In genomic region chr3:144377626-144378523, GRCm38 (mm10) we compare ENCODE assay signal across 13 mouse cellular contexts.
DNase-seq lines count a peak whose midpoint lies in the region; ATAC-seq and TF ChIP-seq lines count a peak whose summit lies in the region.
"Had no signal": no experiment of that assay in that cellular context is flagged by ENCODE, and none has a peak within 500 bp of the region (broad histone marks: within the 10 kb centered on the region; RNA-seq: fewer than 3 reads in every experiment).

No protein-coding gene starts in this region.

- no peak for ATAC-seq in midbrain, embryonic 16.5 days
- ATAC-seq in forebrain, embryonic 15.5 days (replicated peaks): peak; percentile 41
- no peak for ATAC-seq in limb, embryonic 11.5 days (ENCODE audit: insufficient number of reproducible peaks, low FRiP score, low TSS enrichment, low read depth)
- ATAC-seq in neural tube, embryonic 13.5 days (ENCODE audit: low read depth): peak; percentile 80
- no peak for ATAC-seq in stomach, postnatal 0 days (ENCODE audit: low FRiP score, low TSS enrichment)
- ATAC-seq: intestine, embryonic 15.5 days had no signal

- peaks cover 38% of the 10 kb centered on the region for H3K4me1 ChIP-seq in midbrain, embryonic 10.5 days
- peaks cover 9% of the 10 kb centered on the region; the same call in 1 of the 2 replicates for H3K4me1 ChIP-seq in midbrain, embryonic 16.5 days (ENCODE audit: control insufficient read depth, insufficient read depth, low read length)
- peaks cover 33% of the 10 kb centered on the region for H3K4me1 ChIP-seq in forebrain, embryonic 15.5 days
- H3K4me1 ChIP-seq in limb, embryonic 11.5 days (ENCODE audit: control insufficient read depth, insufficient read depth, low read length): peaks cover 27% of the 10 kb centered on the region
- H3K4me1 ChIP-seq in neural tube, embryonic 13.5 days (replicated peaks): peaks cover 44% of the 10 kb centered on the region
- no peaks in the 10 kb centered on the region for H3K4me1 ChIP-seq in cerebellum, adult 2 months (ENCODE audit: control insufficient read depth, insufficient read depth, low read length)
- no peaks in the 10 kb centered on the region for H3K4me1 ChIP-seq in stomach, postnatal 0 days (replicated peaks; ENCODE audit: control insufficient read depth, insufficient read depth)
- H3K4me1 ChIP-seq: intestine, embryonic 15.5 days had no signal

- 51% methylated on average over 18 of the region's 18 CpGs for WGBS in midbrain, embryonic 10.5 days
- 41% methylated on average over 18 of the region's 18 CpGs for WGBS in midbrain, embryonic 16.5 days
- 32% methylated on average over 18 of the region's 18 CpGs for WGBS in forebrain, embryonic 15.5 days
- 20% methylated on average over 18 of the region's 18 CpGs for WGBS in limb, embryonic 11.5 days
- 21% methylated on average over 18 of the region's 18 CpGs for WGBS in neural tube, embryonic 13.5 days
- 57% methylated on average over 18 of the region's 18 CpGs for WGBS in cerebellum, adult 2 months
- WGBS in stomach, postnatal 0 days: 71% methylated on average over 18 of the region's 18 CpGs

- H3K27me3 ChIP-seq in midbrain, embryonic 10.5 days (ENCODE audit: low read depth, poor library complexity, severe bottlenecking): no peaks in the 10 kb centered on the region
- H3K27me3 ChIP-seq in midbrain, embryonic 16.5 days (ENCODE audit: control insufficient read depth, insufficient read depth, low read depth, low read length): no peaks in the 10 kb centered on the region
- H3K27me3 ChIP-seq in forebrain, embryonic 15.5 days: no peaks in the 10 kb centered on the region
- no peaks in the 10 kb centered on the region for H3K27me3 ChIP-seq in limb, embryonic 11.5 days (ENCODE audit: control insufficient read depth, insufficient read depth, low read length)
- peaks cover 6% of the 10 kb centered on the region; the same call in 1 of the 2 replicates for H3K27me3 ChIP-seq in neural tube, embryonic 13.5 days
- no peaks in the 10 kb centered on the region for H3K27me3 ChIP-seq in cerebellum, adult 2 months (ENCODE audit: control insufficient read depth, insufficient read depth, low read length)
- H3K27me3 ChIP-seq in stomach, postnatal 0 days (ENCODE audit: control insufficient read depth, insufficient read depth, low read length): no peaks in the 10 kb centered on the region
- H3K27me3 ChIP-seq: intestine, embryonic 15.5 days had no signal

- TF ChIP-seq EP300 in stomach, postnatal 0 days (optimal IDR thresholded peaks at IDR 0.05): no peak

- no peaks in the 10 kb centered on the region for H3K36me3 ChIP-seq in midbrain, embryonic 10.5 days
- H3K36me3 ChIP-seq in midbrain, embryonic 16.5 days (ENCODE audit: control insufficient read depth, insufficient read depth, low read length): no peaks in the 10 kb centered on the region
- no peaks in the 10 kb centered on the region for H3K36me3 ChIP-seq in forebrain, embryonic 15.5 days
- no peaks in the 10 kb centered on the region for H3K36me3 ChIP-seq in limb, embryonic 11.5 days (ENCODE audit: control insufficient read depth, insufficient read depth, low read length)
- H3K36me3 ChIP-seq in neural tube, embryonic 13.5 days: no peaks in the 10 kb centered on the region
- no peaks in the 10 kb centered on the region for H3K36me3 ChIP-seq in stomach, postnatal 0 days (ENCODE audit: control insufficient read depth, insufficient read depth, low read length)
- H3K36me3 ChIP-seq: heart, embryonic 10.5 days; intestine, embryonic 15.5 days had no signal

- no peaks in the 10 kb centered on the region for H3K9me3 ChIP-seq in midbrain, embryonic 10.5 days (replicated peaks)
- H3K9me3 ChIP-seq in midbrain, embryonic 16.5 days (replicated peaks; ENCODE audit: control insufficient read depth, low read length, poor library complexity, severe bottlenecking): no peaks in the 10 kb centered on the region
- no peaks in the 10 kb centered on the region for H3K9me3 ChIP-seq in forebrain, embryonic 15.5 days
- H3K9me3 ChIP-seq in limb, embryonic 11.5 days (ENCODE audit: control insufficient read depth, low read length): no peaks in the 10 kb centered on the region
- no peaks in the 10 kb centered on the region for H3K9me3 ChIP-seq in neural tube, embryonic 13.5 days
- H3K9me3 ChIP-seq in stomach, postnatal 0 days (ENCODE audit: control insufficient read depth, low read length): no peaks in the 10 kb centered on the region
- H3K9me3 ChIP-seq: heart, embryonic 10.5 days; intestine, embryonic 15.5 days had no signal

- H3K4me2 ChIP-seq in midbrain, embryonic 16.5 days (ENCODE audit: low read length): no peak overlapping the region
- H3K4me2 ChIP-seq in forebrain, embryonic 15.5 days (replicated peaks): no peak overlapping the region
- no peak overlapping the region for H3K4me2 ChIP-seq in limb, embryonic 11.5 days (ENCODE audit: low read depth, severe bottlenecking)
- H3K4me2 ChIP-seq in neural tube, embryonic 13.5 days: 0 out of 2 replicates have a peak overlapping the region, but pooled peaks have one; percentile 4
- H3K4me2 ChIP-seq in stomach, postnatal 0 days (replicated peaks; ENCODE audit: low read depth): no peak overlapping the region
- H3K4me2 ChIP-seq: intestine, embryonic 15.5 days had no signal

- no peak overlapping the region for H3K4me3 ChIP-seq in midbrain, embryonic 10.5 days
- no peak overlapping the region for H3K4me3 ChIP-seq in midbrain, embryonic 16.5 days (ENCODE audit: low read depth, low read length)
- no peak overlapping the region for H3K4me3 ChIP-seq in forebrain, embryonic 15.5 days
- H3K4me3 ChIP-seq in limb, embryonic 11.5 days (ENCODE audit: low read depth, low read length): no peak overlapping the region
- H3K4me3 ChIP-seq in neural tube, embryonic 13.5 days: no peak overlapping the region
- no peak overlapping the region for H3K4me3 ChIP-seq in cerebellum, adult 2 months (replicated peaks; ENCODE audit: insufficient read depth, low read depth, low read length)
- no peak overlapping the region for H3K4me3 ChIP-seq in stomach, postnatal 0 days (ENCODE audit: low read depth, low read length)
- H3K4me3 ChIP-seq: heart, embryonic 10.5 days; intestine, embryonic 15.5 days had no signal

- TF ChIP-seq POLR2A in cerebellum, adult 2 months (IDR thresholded peaks at IDR 0.05; ENCODE audit: borderline replicate concordance, insufficient read depth, low read length): no peak

- DNase-seq in midbrain, embryonic 10.5 days (ENCODE audit: low spot score): peak; percentile 34
- peak; percentile 57 for DNase-seq in limb, embryonic 11.5 days (ENCODE audit: low spot score)
- no peak for DNase-seq in cerebellum, adult 2 months
- DNase-seq in stomach, postnatal 0 days (ENCODE audit: low spot score): no peak
- no peak for DNase-seq in lung, postnatal 4 days
- DNase-seq: adrenal gland, postnatal 14 days; thymus, postnatal 4 days had no signal

- H3K9ac ChIP-seq in midbrain, embryonic 16.5 days (ENCODE audit: low read depth, low read length): no peak overlapping the region
- no peak overlapping the region for H3K9ac ChIP-seq in forebrain, embryonic 15.5 days (replicated peaks)
- no peak overlapping the region for H3K9ac ChIP-seq in limb, embryonic 11.5 days (ENCODE audit: low read length)
- 0 out of 2 replicates have a peak overlapping the region, but pooled peaks have one; percentile 34 for H3K9ac ChIP-seq in neural tube, embryonic 13.5 days
- no peak overlapping the region for H3K9ac ChIP-seq in stomach, postnatal 0 days (ENCODE audit: low read length)
- H3K9ac ChIP-seq: intestine, embryonic 15.5 days; liver, embryonic 14.5 days had no signal

- peak overlapping the region; percentile 73 for H3K27ac ChIP-seq in midbrain, embryonic 10.5 days (replicated peaks)
- H3K27ac ChIP-seq in midbrain, embryonic 16.5 days (ENCODE audit: low read length): no peak overlapping the region
- H3K27ac ChIP-seq in forebrain, embryonic 15.5 days (replicated peaks): peak overlapping the region; percentile 34
- H3K27ac ChIP-seq in limb, embryonic 11.5 days (replicated peaks; ENCODE audit: low read depth, low read length): peak overlapping the region; percentile 68; the same call in 1 of the 2 replicates
- H3K27ac ChIP-seq in neural tube, embryonic 13.5 days (replicated peaks): peak overlapping the region; percentile 71
- H3K27ac ChIP-seq in cerebellum, adult 2 months (ENCODE audit: insufficient read depth, low read length): no peak overlapping the region
- H3K27ac ChIP-seq in stomach, postnatal 0 days (replicated peaks): no peak overlapping the region
- H3K27ac ChIP-seq: heart, embryonic 10.5 days; intestine, embryonic 15.5 days; liver, embryonic 14.5 days had no signal

- TF ChIP-seq CTCF in cerebellum, adult 2 months (IDR thresholded peaks at IDR 0.05; ENCODE audit: borderline replicate concordance, insufficient read depth, low read depth, low read length): no peak
- no peak for TF ChIP-seq CTCF in stomach, postnatal 0 days (IDR thresholded peaks at IDR 0.05; ENCODE audit: low read depth)

Comparison
In these comparisons a context has a peak if more than half of its experiments do, and no peak if none do; other contexts are left out.
1. H3K27ac ChIP-seq: peak in midbrain, embryonic 10.5 days (single experiment), forebrain, embryonic 15.5 days (single experiment), limb, embryonic 11.5 days (single experiment) and neural tube, embryonic 13.5 days (single experiment); none in midbrain, embryonic 16.5 days (single experiment), cerebellum, adult 2 months (single experiment) and stomach, postnatal 0 days (single experiment).
2. DNase-seq: peak in midbrain, embryonic 10.5 days (single experiment) and limb, embryonic 11.5 days (single experiment); none in cerebellum, adult 2 months (0 of 2), stomach, postnatal 0 days (single experiment) and lung, postnatal 4 days (0 of 2).
3. ATAC-seq: peak in forebrain, embryonic 15.5 days (single experiment) and neural tube, embryonic 13.5 days (single experiment); none in midbrain, embryonic 16.5 days (single experiment), limb, embryonic 11.5 days (single experiment) and stomach, postnatal 0 days (single experiment).